Mouse (Mus musculus) 3134 (cell line): ENCODE data around the gene Slc16a5.
"Not testable (repeated sequence)": the region's sequence is repeated elsewhere in the genome, so short reads cannot be mapped to it uniquely, and the experiment has no call there.

Experiments
- DNase-seq: peaks from one replicate; pipeline ENCODE4 v3.0.0-alpha.2; 2011; ENCODE audit warnings: low spot score; ENCODE audit not compliant: insufficient read length; ENCODE audit errors: extremely low read depth

The Slc16a5 gene

GRCm38 (mm10) chr11:115478296-115478938 is 16.1 kb downstream of the Slc16a5 start:
- DNase-seq: no peak

- DNase-seq: no peak
Measured at GRCm38 (mm10) chr11:115481553-115482259, 19.4 kb downstream of the Slc16a5 start.

DNA sequence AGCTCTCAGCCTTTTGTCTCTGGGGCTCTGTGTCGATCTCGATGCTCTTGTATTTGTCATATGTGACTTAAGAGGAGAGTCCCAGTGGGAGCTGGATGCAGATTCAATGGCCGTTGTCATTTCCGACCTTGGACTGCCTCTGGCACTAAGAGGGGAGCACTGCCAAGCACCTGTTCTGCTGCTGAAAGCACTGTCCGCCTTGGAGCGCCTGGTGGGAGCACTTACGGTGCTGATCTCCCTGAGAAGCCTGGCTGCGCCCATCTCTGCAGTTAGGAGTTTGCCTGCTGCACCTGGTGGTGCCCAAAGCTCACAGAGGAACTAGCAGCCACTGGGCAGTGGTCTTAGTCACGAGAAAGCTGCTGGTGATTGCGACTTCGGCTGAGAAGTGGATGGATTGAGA is 21.0 kb downstream of the Slc16a5 start:
- no peak for DNase-seq

- no peak for DNase-seq
Measured at GRCm38 (mm10) chr11:115483726-115484125, 21.5 kb downstream of the Slc16a5 start.

- no peak for DNase-seq
Measured at GRCm38 (mm10) chr11:115485155-115485554, 22.9 kb downstream of the Slc16a5 start.

DNA sequence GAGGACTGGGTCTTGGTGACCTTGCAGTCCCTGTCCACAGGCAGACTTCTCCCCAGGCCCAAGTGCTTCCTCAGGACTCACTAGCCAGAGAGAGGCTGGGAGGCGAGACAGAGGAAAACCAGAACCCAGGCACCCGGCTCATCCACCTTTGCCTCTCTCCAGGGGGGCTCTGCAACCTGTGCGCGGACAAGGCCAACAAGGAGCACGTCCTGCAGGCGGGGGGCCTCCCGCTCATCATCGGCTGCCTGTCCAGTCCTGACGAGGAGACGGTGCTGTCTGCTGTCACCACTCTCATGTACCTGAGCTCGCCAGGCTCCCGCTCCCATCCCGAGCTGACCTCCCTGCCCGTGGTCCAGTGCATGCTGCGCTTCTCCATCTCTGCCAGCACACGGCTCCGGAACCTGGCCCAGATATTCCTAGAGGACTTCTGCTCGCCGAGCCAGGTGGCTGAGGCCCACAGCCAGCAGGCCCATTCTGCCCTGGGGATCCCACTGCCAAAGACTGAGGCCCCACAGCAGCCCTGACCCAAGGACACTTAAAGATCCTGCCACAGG is 26.4 kb downstream of the Slc16a5 start:
- no peak for DNase-seq

- no peak for DNase-seq
Measured at GRCm38 (mm10) chr11:115490441-115491355, 28.4 kb downstream of the Slc16a5 start.

- DNase-seq: peak; percentile 87
Measured at GRCm38 (mm10) chr11:115491356-115492083, 29.2 kb downstream of the Slc16a5 start, which contains the start of gene Nt5c. Nt5c (minus strand) TSS chr11:115491862.

- no peak for DNase-seq
Measured at GRCm38 (mm10) chr11:115492387-115492786, 30.1 kb downstream of the Slc16a5 start.

GRCm38 (mm10) chr11:115496559-115496958 is 34.3 kb downstream of the Slc16a5 start:
- DNase-seq: not testable (repeated sequence)

DNA sequence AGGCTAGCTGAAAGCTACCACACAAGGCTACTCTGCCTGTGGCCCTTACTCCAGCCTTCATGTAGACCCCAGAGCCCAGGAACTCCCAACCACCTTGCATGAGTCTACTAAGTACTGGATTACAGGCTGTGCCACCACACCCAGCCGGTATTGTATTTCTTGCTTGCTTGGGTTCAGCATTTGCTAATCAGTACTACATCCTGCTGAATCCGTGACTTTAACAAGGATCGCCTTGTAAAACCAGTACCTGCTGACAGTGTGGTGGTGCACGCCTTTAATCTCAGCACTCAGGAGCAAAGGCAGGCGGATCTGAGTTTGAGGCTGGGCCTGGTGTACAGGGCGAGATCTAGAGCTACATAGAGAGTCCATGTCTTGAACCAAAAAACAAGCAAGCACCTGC is 40.4 kb downstream of the Slc16a5 start:
- no peak for DNase-seq

GRCm38 (mm10) chr11:115506586-115506985 is 44.3 kb downstream of the Slc16a5 start:
- DNase-seq: no peak

- DNase-seq: no peak
Measured at GRCm38 (mm10) chr11:115508061-115508460, 45.8 kb downstream of the Slc16a5 start.

GRCm38 (mm10) chr11:115509773-115510506 is 47.7 kb downstream of the Slc16a5 start:
- DNase-seq: peak; percentile 34

- no peak for DNase-seq
Measured at GRCm38 (mm10) chr11:115510507-115510888, 48.2 kb downstream of the Slc16a5 start.

DNA sequence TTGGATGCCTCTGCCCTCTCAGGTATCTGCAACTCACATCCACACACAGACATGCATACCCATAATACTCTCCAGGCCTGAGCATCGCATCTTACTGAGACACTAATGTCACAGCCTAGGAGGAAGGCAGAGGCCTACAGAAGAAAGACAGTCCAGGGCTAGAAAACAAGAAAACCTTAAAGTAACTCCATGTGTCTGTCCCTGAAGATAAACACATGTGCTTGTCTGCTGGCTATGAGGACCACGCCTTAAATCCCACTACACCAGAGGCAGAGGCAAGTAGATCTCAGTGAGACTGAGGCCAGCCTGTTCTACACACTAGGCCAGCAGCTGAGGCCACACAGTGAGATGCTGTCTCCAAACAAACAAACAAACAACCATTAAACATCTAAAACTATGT is 48.8 kb downstream of the Slc16a5 start:
- no peak for DNase-seq

DNA sequence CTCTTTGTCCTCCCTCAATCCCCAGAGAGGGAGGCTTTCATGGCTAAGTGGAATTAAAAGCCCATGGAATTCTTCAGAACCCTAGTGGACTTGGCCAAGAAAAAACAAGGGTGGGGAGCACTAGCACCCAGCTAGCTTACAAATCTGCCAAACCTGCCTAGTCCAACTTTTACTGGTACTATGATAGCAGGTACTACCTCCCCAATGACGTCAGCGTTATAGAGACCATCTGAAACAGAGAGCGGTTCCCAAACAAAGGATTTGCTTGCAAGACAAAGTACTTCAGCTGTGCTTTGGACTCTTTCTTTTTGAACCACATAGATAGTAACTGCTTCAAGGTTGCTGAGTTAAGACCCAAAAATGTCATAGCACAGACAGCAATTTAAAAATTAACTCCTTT is 49.7 kb downstream of the Slc16a5 start:
- no peak for DNase-seq

DNA sequence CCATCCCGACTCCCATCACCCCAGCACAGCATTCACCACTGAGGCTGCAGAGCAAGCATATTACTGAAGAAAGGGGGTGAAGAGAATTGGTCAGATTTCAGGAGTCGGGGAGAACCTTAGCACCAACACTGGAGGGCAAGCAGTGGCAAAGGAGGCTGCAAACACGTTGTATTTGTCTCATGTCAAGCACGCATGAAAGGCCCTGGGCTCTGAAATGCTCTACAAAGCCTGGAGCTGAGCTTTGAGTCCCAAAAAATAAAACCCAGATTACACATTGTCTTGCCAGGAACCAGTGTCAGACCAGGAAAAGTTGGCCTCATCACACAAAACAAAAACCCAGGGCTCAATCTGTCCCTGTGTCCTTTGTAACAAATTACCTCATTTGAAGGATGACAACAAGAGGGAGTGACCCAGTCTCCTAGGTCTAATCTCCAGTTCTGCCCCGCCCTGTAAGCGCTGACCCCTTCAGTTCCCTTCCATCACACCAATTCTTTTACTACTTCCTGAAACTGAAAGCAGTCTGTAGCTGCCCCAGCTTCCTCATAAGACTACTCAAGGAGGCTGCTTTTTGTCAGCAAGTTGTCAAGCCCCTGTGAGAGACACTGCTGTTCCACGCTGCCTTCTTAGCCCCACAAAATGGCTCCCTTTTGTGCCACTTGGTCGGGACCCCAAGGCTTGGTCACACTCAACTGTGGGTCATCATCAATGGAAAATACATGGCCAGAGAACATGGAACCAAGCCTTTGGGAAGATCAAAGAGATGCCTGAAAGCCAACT is 50.3 kb downstream of the Slc16a5 start:
- DNase-seq: no peak
